24 mouse cellular contexts compared by ENCODE assay signal in genomic region chr13:39225651-39226050, GRCm38 (mm10).
"Had no signal": no experiment of that assay in that cellular context is flagged by ENCODE, and none has a peak within 500 bp of the region (broad histone marks: within the 10 kb centered on the region; RNA-seq: fewer than 3 reads in every experiment).

No protein-coding gene starts in this region.

- H3K9me3 ChIP-seq: heart, embryonic 13.5 days; heart, embryonic 15.5 days; intestine, embryonic 15.5 days; limb, embryonic 13.5 days; limb, embryonic 15.5 days; liver, embryonic 12.5 days had no signal

- H3K4me3 ChIP-seq: heart, adult 2 months; heart, embryonic 13.5 days; heart, embryonic 15.5 days; intestine, embryonic 15.5 days; limb, embryonic 13.5 days; limb, embryonic 15.5 days; liver, embryonic 12.5 days had no signal

- H3K4me2 ChIP-seq: heart, embryonic 11.5 days; heart, embryonic 13.5 days; heart, embryonic 15.5 days; hindbrain, embryonic 14.5 days; intestine, embryonic 15.5 days; limb, embryonic 13.5 days; limb, embryonic 15.5 days; liver, embryonic 12.5 days had no signal

- H3K27ac ChIP-seq: heart, adult 2 months; heart, embryonic 13.5 days; heart, embryonic 15.5 days; hindbrain, embryonic 14.5 days; intestine, embryonic 15.5 days; limb, embryonic 13.5 days; limb, embryonic 15.5 days; liver, embryonic 12.5 days had no signal

- DNase-seq: gastrocnemius, postnatal 14 days; gastrocnemius, postnatal 36 days; heart, adult 11 months; heart, adult 2 months; heart, postnatal 14 days; heart, postnatal 36 days; kidney, adult 18-20 months; kidney, adult 8-10 months; kidney, postnatal 10 days; kidney, postnatal 25 days; layer of hippocampus, adult 9-11 months; layer of hippocampus, postnatal 36 days; left cerebral cortex, postnatal 4 days had no signal

- H3K4me1 ChIP-seq: heart, embryonic 13.5 days; heart, embryonic 15.5 days; intestine, embryonic 15.5 days; limb, embryonic 13.5 days; limb, embryonic 15.5 days; liver, embryonic 12.5 days had no signal

- H3K36me3 ChIP-seq: heart, embryonic 13.5 days; heart, embryonic 15.5 days; intestine, embryonic 15.5 days; limb, embryonic 13.5 days; limb, embryonic 15.5 days; liver, embryonic 12.5 days had no signal

- H3K27me3 ChIP-seq: heart, embryonic 13.5 days; heart, embryonic 15.5 days; intestine, embryonic 15.5 days; limb, embryonic 13.5 days; limb, embryonic 15.5 days; liver, embryonic 12.5 days had no signal

- H3K9ac ChIP-seq: heart, embryonic 13.5 days; heart, embryonic 15.5 days; hindbrain, embryonic 14.5 days; intestine, embryonic 15.5 days; limb, embryonic 13.5 days; limb, embryonic 15.5 days; liver, embryonic 12.5 days had no signal

- ATAC-seq: hindbrain, embryonic 16.5 days; inflammation-experienced regulatory T-cells, adult 6 months; intestine, embryonic 15.5 days; intestine, postnatal 0 days; liver, embryonic 12.5 days had no signal
